ENCODE assay signal across 8 mouse cellular contexts in genomic region chr10:17726373-17726720, GRCm38 (mm10). TPM values are rescaled to one million over a fixed set of nuclear protein-coding genes. Genes with fewer than 3 reads are reported as not detected.
DNase-seq lines count a peak whose midpoint lies in the region; ATAC-seq and TF ChIP-seq lines count a peak whose summit lies in the region.

No protein-coding gene starts in this region.

- no peak for TF ChIP-seq POLR2A in limb, embryonic 14.5 days (IDR thresholded peaks at IDR 0.05; ENCODE audit: borderline replicate concordance, extremely low read depth, insufficient read depth, insufficient read length)
- no peak for TF ChIP-seq POLR2A in small intestine, adult 2 months (IDR thresholded peaks at IDR 0.05; ENCODE audit: low read depth, low read length)

- H3K4me2 ChIP-seq in heart, postnatal 0 days (ENCODE audit: low read depth, low read length) = peak overlapping the region; percentile 49
- H3K4me2 ChIP-seq in limb, embryonic 14.5 days (replicated peaks; ENCODE audit: low read depth, low read length, severe bottlenecking) = peak overlapping the region; percentile 59

- WGBS in heart, postnatal 0 days = 59% methylated on average over 2 of the region's 2 CpGs
- WGBS in limb, embryonic 14.5 days = 42% methylated on average over 2 of the region's 2 CpGs
- 72% methylated on average over 2 of the region's 2 CpGs for WGBS in small intestine, adult 2 months

- H3K9ac ChIP-seq in heart, postnatal 0 days (replicated peaks; ENCODE audit: low read depth, low read length) = no peak overlapping the region
- H3K9ac ChIP-seq in limb, embryonic 14.5 days (ENCODE audit: low read depth, low read length, severe bottlenecking) = no peak overlapping the region

- H3K4me1 ChIP-seq in heart, postnatal 0 days (ENCODE audit: control insufficient read depth, insufficient read depth) = peaks cover 21% of the 10 kb centered on the region
- H3K4me1 ChIP-seq in limb, embryonic 14.5 days (ENCODE audit: control insufficient read depth, insufficient read depth, low read length) = peaks cover 14% of the 10 kb centered on the region; the same call in 1 of the 2 replicates
- peaks cover 10% of the 10 kb centered on the region for H3K4me1 ChIP-seq in small intestine, adult 2 months (ENCODE audit: control insufficient read depth, insufficient read depth, insufficient read length, low read length)

- H3K27me3 ChIP-seq in heart, postnatal 0 days (ENCODE audit: control insufficient read depth, insufficient read depth, low read length) = no peaks in the 10 kb centered on the region
- H3K27me3 ChIP-seq in limb, embryonic 14.5 days (ENCODE audit: control insufficient read depth, insufficient read depth, low read length) = no peaks in the 10 kb centered on the region
- H3K27me3 ChIP-seq in small intestine, adult 2 months (ENCODE audit: control insufficient read depth, insufficient read depth, low read length) = no peaks in the 10 kb centered on the region

- TF ChIP-seq EP300 in heart, postnatal 0 days (IDR thresholded peaks at IDR 0.05; ENCODE audit: low read depth) = no peak

- no peak for ATAC-seq in heart, postnatal 0 days (ENCODE audit: insufficient read depth, low read depth)
- no peak for ATAC-seq in limb, embryonic 14.5 days (ENCODE audit: low FRiP score, low read depth)

- H3K36me3 ChIP-seq in heart, postnatal 0 days (replicated peaks; ENCODE audit: control insufficient read depth, insufficient read depth, low read length) = no peaks in the 10 kb centered on the region
- no peaks in the 10 kb centered on the region for H3K36me3 ChIP-seq in limb, embryonic 14.5 days (ENCODE audit: control insufficient read depth, insufficient read depth, low read length)
- H3K36me3 ChIP-seq in small intestine, adult 2 months (ENCODE audit: control insufficient read depth, insufficient read depth, low read length) = peaks cover 12% of the 10 kb centered on the region

- intact Hi-C loops in left cerebral cortex, adult 2 months (cut with DNase I) = loop anchor here (5.0 to 10.0 kb wide), 5 partner anchors 652 to 1922 kb away; no protein-coding TSS in a partner anchor
- intact Hi-C loops in left cerebral cortex, postnatal 4 days (cut with DNase I) = loop anchor here (10.0 kb wide), 3 partner anchors 302 to 1902 kb away; no protein-coding TSS in a partner anchor
- intact Hi-C loops in gastrocnemius, postnatal 36 days (cut with DNase I) = loop anchor here (10.0 kb wide), 3 partner anchors 362 to 1172 kb away; no protein-coding TSS in a partner anchor

- TF ChIP-seq CTCF in left cerebral cortex, adult 2 months (IDR thresholded peaks at IDR 0.05) = no peak
- no peak for TF ChIP-seq CTCF in heart, postnatal 0 days (IDR thresholded peaks at IDR 0.05; ENCODE audit: low read depth)
- no peak for TF ChIP-seq CTCF in small intestine, adult 2 months (IDR thresholded peaks at IDR 0.05; ENCODE audit: extremely low read depth, insufficient read length, insufficient replicate concordance, low read depth, low read length)

- DNase-seq in left cerebral cortex, adult 2 months (ENCODE audit: extremely low spot score in 1 of 2, low spot score in 2 of 2) = peak in 1 of 2 experiments; percentile 14
- no peak for DNase-seq in left cerebral cortex, postnatal 4 days
- peak; percentile 52 for DNase-seq in cerebellum, adult 9-11 months
- no peak for DNase-seq in heart, postnatal 0 days (ENCODE audit: low spot score)
- DNase-seq in limb, embryonic 14.5 days (ENCODE audit: low spot score) = no peak
- DNase-seq in gastrocnemius, postnatal 36 days = no peak
- no peak for DNase-seq in thymus, adult 18-20 months

- H3K27ac ChIP-seq in left cerebral cortex, adult 2 months = peak overlapping the region; percentile 77
- H3K27ac ChIP-seq in heart, postnatal 0 days (ENCODE audit: low read depth) = peak overlapping the region; percentile 80
- no peak overlapping the region for H3K27ac ChIP-seq in limb, embryonic 14.5 days (replicated peaks; ENCODE audit: low read depth, low read length)
- peak overlapping the region; percentile 10 for H3K27ac ChIP-seq in small intestine, adult 2 months (ENCODE audit: insufficient read depth, low read depth, low read length)

- no peaks in the 10 kb centered on the region for H3K9me3 ChIP-seq in heart, postnatal 0 days (replicated peaks; ENCODE audit: control insufficient read depth, low read length)
- H3K9me3 ChIP-seq in limb, embryonic 14.5 days (ENCODE audit: control insufficient read depth, low read length) = no peaks in the 10 kb centered on the region

- peak overlapping the region; percentile 93 for H3K4me3 ChIP-seq in left cerebral cortex, adult 2 months
- H3K4me3 ChIP-seq in heart, postnatal 0 days (ENCODE audit: low read depth, low read length) = no peak overlapping the region
- peak overlapping the region; percentile 61 for H3K4me3 ChIP-seq in limb, embryonic 14.5 days (replicated peaks; ENCODE audit: low read length)
- peak overlapping the region; percentile 3; the same call in 1 of the 2 replicates for H3K4me3 ChIP-seq in small intestine, adult 2 months (ENCODE audit: low read depth, low read length)

RNA-seq across cellular contexts. Expression of gene Cited2, which starts 3.3 kb away (rescaled TPM):
- total RNA-seq in left cerebral cortex, adult 2 months (2021) = 10 to 100 TPM; 40.3 to 49.9 TPM
- 10 to 100 TPM; 41.9 to 48.3 TPM for total RNA-seq in left cerebral cortex, postnatal 4 days (2021)
- 57.6 and 63.6 TPM in 2 replicates for total RNA-seq in heart, postnatal 0 days (2014; rRNA removed; ENCODE audit: low replicate concordance)
- 15.8 and 23.1 TPM in 2 replicates for polyA plus RNA-seq in heart, postnatal 0 days (2015; fragmentation: Nextera tagmentation; extraction: Ambion mirVana)
- 55.7 and 67.5 TPM in 2 replicates for polyA plus RNA-seq in limb, embryonic 14.5 days (2012; rRNA removed)
- polyA plus RNA-seq in limb, embryonic 14.5 days (2014; fragmentation: Nextera tagmentation; extraction: Ambion mirVana) = 44.7 and 45.7 TPM in 2 replicates
- polyA plus RNA-seq in small intestine, adult 2 months (2012; rRNA removed) = 48.2 and 143 TPM in 2 replicates
- total RNA-seq in gastrocnemius, postnatal 36 days (2021) = 10 to 100 TPM; 45.9 to 51.3 TPM
